Mouse (Mus musculus) C2C12 (cell line): ENCODE data around the gene Col15a1. TPM values are rescaled to one million over a fixed set of nuclear protein-coding genes. Genes with fewer than 3 reads are reported as not detected.

Experiments used
- H3K27me3 ChIP-seq: one replicate; pipeline ENCODE4 v1.6.1; 2011; ENCODE audit not compliant: control insufficient read depth, insufficient read depth, insufficient read length
- H3K36me3 ChIP-seq: one replicate; pipeline ENCODE4 v1.6.1; 2011; ENCODE audit not compliant: control insufficient read depth, insufficient read depth
- H3K4me3 ChIP-seq: one replicate; pipeline ENCODE4 v1.5.1; 2011; ENCODE audit warnings: mild to moderate bottlenecking, control low read depth; ENCODE audit not compliant: poor library complexity, insufficient read depth, severe bottlenecking
- H3K79me2 ChIP-seq: one replicate; pipeline ENCODE4 v1.6.1; 2011; ENCODE audit not compliant: control insufficient read depth, insufficient read depth
- H3K79me3 ChIP-seq: one replicate; pipeline ENCODE4 v1.6.1; 2011; ENCODE audit warnings: low read depth, control low read depth
- H3ac ChIP-seq: one replicate; pipeline ENCODE3; 2011; ENCODE audit warnings: low read depth; ENCODE audit not compliant: control insufficient read depth, insufficient read length
- CEBPB ChIP-seq: IDR thresholded peaks from one replicate; pipeline ENCODE4 v1.6.1; 2011; ENCODE audit warnings: low read depth, mild to moderate bottlenecking, control low read depth, moderate library complexity
- CTCF ChIP-seq: IDR thresholded peaks from one replicate; pipeline ENCODE4 v1.5.1; 2011; ENCODE audit not compliant: control insufficient read depth, insufficient read depth, insufficient read length
- FOSL1 ChIP-seq: IDR thresholded peaks from one replicate; pipeline ENCODE4 v1.8.0; 2011; ENCODE audit warnings: mild to moderate bottlenecking, low read length; ENCODE audit not compliant: poor library complexity, insufficient read depth, severe bottlenecking
- MAX ChIP-seq: IDR thresholded peaks from one replicate; pipeline ENCODE4 v1.6.1; 2011; ENCODE audit warnings: mild to moderate bottlenecking, control low read depth
- MYOD1 ChIP-seq: IDR thresholded peaks from one replicate; pipeline ENCODE4 v1.6.1; 2011; ENCODE audit warnings: low read depth; ENCODE audit not compliant: control insufficient read depth, insufficient read length
- MYOG ChIP-seq: IDR thresholded peaks from one replicate; pipeline ENCODE4 v1.6.1; 2011; ENCODE audit not compliant: control insufficient read depth, insufficient read length; ENCODE audit errors: extremely low read depth
- USF1 ChIP-seq: IDR thresholded peaks from one replicate; pipeline ENCODE4 v1.6.1; 2011; ENCODE audit warnings: low read depth, mild to moderate bottlenecking, control low read depth, moderate library complexity
- polyA plus RNA-seq: library from polyadenylated mRNA; unstranded; fragments of >200 nt; fragmentation: generic; extraction: Trizol; gene quantifications from one replicate; pipeline ENCODE4 v1.2.1, GENCODE M21; 2012; ENCODE audit warnings: missing spikeins

Col15a1 gene
- polyA plus RNA-seq, 1 experiment, result 0.05 TPM

- no peak overlapping the region for H3K4me3 ChIP-seq
- no peaks in the 10 kb centered on the region for H3K79me2 ChIP-seq
- H3K36me3 ChIP-seq, result no peaks in the 10 kb centered on the region
- peaks cover 15% of the 10 kb centered on the region for H3K27me3 ChIP-seq
- H3ac ChIP-seq, result no peak overlapping the region
- H3K79me3 ChIP-seq, result no peaks in the 10 kb centered on the region
- TF ChIP-seq CTCF (no peak), MYOG (no peak), USF1 (no peak), FOSL1 (no peak), CEBPB (no peak), MAX (no peak), MYOD1 (no peak)
These were observed 70.4 kb downstream of the Col15a1 start for GRCm38 (mm10) chr4:47278397-47278796.

- TF ChIP-seq CTCF (no peak), CEBPB (no peak), MAX (no peak), FOSL1 (no peak), USF1 (no peak), MYOD1 (no peak), MYOG (no peak)
- Histone ChIP-seq H3K79me2 (no peaks in the 10 kb centered on the region), H3K4me3 (no peak overlapping the region), H3K27me3 (peaks cover 17% of the 10 kb centered on the region), H3K79me3 (no peaks in the 10 kb centered on the region), H3ac (no peak overlapping the region), H3K36me3 (no peaks in the 10 kb centered on the region)
These were observed 71.2 kb downstream of the Col15a1 start for GRCm38 (mm10) chr4:47279085-47279707.

- Histone ChIP-seq H3K4me3 (no peak overlapping the region), H3K27me3 (peaks cover 23% of the 10 kb centered on the region), H3K79me2 (no peaks in the 10 kb centered on the region), H3ac (no peak overlapping the region), H3K36me3 (no peaks in the 10 kb centered on the region), H3K79me3 (no peaks in the 10 kb centered on the region)
- TF ChIP-seq MYOG, result no peak
- TF ChIP-seq MAX, result no peak
- no peak for TF ChIP-seq CTCF
- no peak for TF ChIP-seq USF1
These were observed 72.2 kb downstream of the Col15a1 start for GRCm38 (mm10) chr4:47280126-47280525.

- peaks cover 23% of the 10 kb centered on the region for H3K27me3 ChIP-seq
- H3ac ChIP-seq, result no peak overlapping the region
- no peaks in the 10 kb centered on the region for H3K79me2 ChIP-seq
- H3K36me3 ChIP-seq, result no peaks in the 10 kb centered on the region
- no peaks in the 10 kb centered on the region for H3K79me3 ChIP-seq
- H3K4me3 ChIP-seq, result no peak overlapping the region
- no peak for TF ChIP-seq MYOD1
- no peak for TF ChIP-seq USF1
- TF ChIP-seq FOSL1, result no peak
- no peak for TF ChIP-seq CEBPB
- no peak for TF ChIP-seq CTCF
- no peak for TF ChIP-seq MAX
- TF ChIP-seq MYOG, result no peak
These were observed 74.1 kb downstream of the Col15a1 start for GRCm38 (mm10) chr4:47281920-47282682.

- no peaks in the 10 kb centered on the region for H3K36me3 ChIP-seq
- no peaks in the 10 kb centered on the region for H3K79me2 ChIP-seq
- no peak for TF ChIP-seq CEBPB
- no peak for TF ChIP-seq FOSL1
- TF ChIP-seq MYOD1, result no peak
- TF ChIP-seq USF1, result no peak
- no peak for TF ChIP-seq CTCF
- no peak for TF ChIP-seq MAX
- no peak for TF ChIP-seq MYOG
- H3K27me3 ChIP-seq, result peaks cover 40% of the 10 kb centered on the region
- H3K79me3 ChIP-seq, result no peaks in the 10 kb centered on the region
- no peak overlapping the region for H3ac ChIP-seq
- no peak overlapping the region for H3K4me3 ChIP-seq
These were observed 76.3 kb downstream of the Col15a1 start for GRCm38 (mm10) chr4:47284311-47284710.
